Mouse (Mus musculus): Measurements from ENCODE around the gene Zfp420.

Gene Zfp420

GRCm38 (mm10) chr7:29922780-29923179 is 63.0 kb downstream of the Zfp420 start:
- ChIA-PET POLR2A (interaction anchor here in 3 of 4 experiments (1.0 to 9.4 kb wide), 21 partner anchors 8 to 158 kb away, joined by 3 to 76 read pairs (median 4); partner anchors contain the start of genes Zfp383 (in 2 of the 3) and Zfp27 (in 1 of the 3)), CTCF (interaction anchor here in 3 of 4 experiments (0.6 kb wide), 3 partner anchors 10 to 382 kb away, joined by 3 to 5 read pairs (median 3); no protein-coding TSS in a partner anchor)

Data from embryonic stem cell, embryonic (primary cell).